Mouse (Mus musculus) megakaryocyte, embryonic 14.5 days (primary cell): ENCODE results near the gene Zfp672.
"Not testable (repeated sequence)": the region's sequence is repeated elsewhere in the genome, so short reads cannot be mapped to it uniquely, and the experiment has no call there.

ENCODE experiments used
- FLI1 ChIP-seq: IDR thresholded peaks from 2 replicates; pipeline ENCODE4 v1.6.1; 2012; ENCODE audit warnings: low read length, inconsistent platforms, mixed read lengths
- GATA1 ChIP-seq: IDR thresholded peaks from 3 replicates; pipeline ENCODE4 v1.6.1; 2012; ENCODE audit warnings: mixed read lengths, low read length, inconsistent platforms, borderline replicate concordance

DNA sequence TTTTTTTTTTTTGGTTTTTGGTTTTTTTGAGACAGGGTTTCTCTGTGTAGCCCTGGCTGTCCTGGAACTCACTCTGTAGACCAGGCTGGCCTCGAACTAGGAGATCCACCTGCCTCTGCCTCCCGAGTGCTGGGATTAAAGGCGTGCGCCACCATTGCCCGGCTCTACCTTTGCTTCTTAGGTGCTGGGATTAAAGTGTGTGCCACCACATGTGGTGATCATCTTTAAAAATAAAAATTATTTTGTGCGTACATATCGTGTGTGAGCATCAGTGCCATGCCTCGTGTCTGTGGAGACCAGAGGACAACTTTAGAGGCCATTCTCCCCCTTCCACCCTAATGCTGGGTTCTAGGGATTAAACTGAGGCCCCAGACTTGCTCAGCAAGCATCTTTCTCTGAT, 24.8 kb downstream of the Zfp672 start:
- TF ChIP-seq GATA1, FLI1: not testable (repeated sequence)
